Mouse (Mus musculus) heart, embryonic 15.5 days (tissue): ENCODE measurements around the gene Dbi. TPM values are rescaled to one million over a fixed set of nuclear protein-coding genes. Genes with fewer than 3 reads are reported as not detected.

Experiments
- ATAC-seq: fragments of 200-750 bp; cut with Nextera tagmentation; replicated peaks from 2 replicates; pipeline ENCODE4 v1.8.0; 2017; ENCODE audit warnings: low read depth, moderate TSS enrichment; ENCODE audit not compliant: insufficient number of reproducible peaks, insufficient read depth, low FRiP score
- H3K27ac ChIP-seq: fragments of 300-500 bp; sonication (generic); 2 replicates; pipeline ENCODE4 v1.5.1; 2015; ENCODE audit warnings: mild to moderate bottlenecking, inconsistent platforms
- H3K27me3 ChIP-seq: fragments of 300-500 bp; sonication (generic); 2 replicates; pipeline ENCODE4 v1.6.1; 2015; ENCODE audit warnings: inconsistent platforms
- H3K36me3 ChIP-seq: fragments of 300-500 bp; sonication (generic); 2 replicates; pipeline ENCODE4 v1.6.1; 2015; ENCODE audit warnings: mild to moderate bottlenecking, inconsistent platforms
- H3K4me1 ChIP-seq: fragments of 300-500 bp; sonication (generic); replicated peaks from 2 replicates; pipeline ENCODE4 v1.6.1; 2015; ENCODE audit warnings: inconsistent platforms
- H3K4me2 ChIP-seq: fragments of 300-500 bp; sonication (generic); 2 replicates; pipeline ENCODE4 v1.6.1; 2015; ENCODE audit warnings: inconsistent platforms, mild to moderate bottlenecking, moderate library complexity
- H3K4me3 ChIP-seq: fragments of 300-500 bp; sonication (generic); 2 replicates; pipeline ENCODE4 v1.5.1; 2015; ENCODE audit warnings: mild to moderate bottlenecking, inconsistent platforms
- H3K9ac ChIP-seq: fragments of 300-500 bp; sonication (generic); 2 replicates; pipeline ENCODE4 v1.6.1; 2015; ENCODE audit warnings: mild to moderate bottlenecking, inconsistent platforms
- H3K9me3 ChIP-seq: fragments of 300-500 bp; sonication (generic); replicated peaks from 2 replicates; pipeline ENCODE4 v1.6.1; 2016; ENCODE audit warnings: inconsistent platforms
- WGBS: fragments of 180-500 bp; shearing (Covaris S2); methylation state at CpG from one replicate; pipeline ENCODE4 v1.1.7; 2015; ENCODE audit warnings: mixed read lengths; 5-methylcytosine and 5-hydroxymethylcytosine counted together
- polyA plus RNA-seq: library from polyadenylated mRNA; unstranded; fragments of >200 nt; fragmentation: Nextera tagmentation; extraction: Ambion mirVana; gene quantifications from 2 replicates; pipeline ENCODE4 v1.2.1, GENCODE M21; 2015

Gene Dbi
- polyA plus RNA-seq, 1 experiment from 2014 or later: 771 TPM

DNA sequence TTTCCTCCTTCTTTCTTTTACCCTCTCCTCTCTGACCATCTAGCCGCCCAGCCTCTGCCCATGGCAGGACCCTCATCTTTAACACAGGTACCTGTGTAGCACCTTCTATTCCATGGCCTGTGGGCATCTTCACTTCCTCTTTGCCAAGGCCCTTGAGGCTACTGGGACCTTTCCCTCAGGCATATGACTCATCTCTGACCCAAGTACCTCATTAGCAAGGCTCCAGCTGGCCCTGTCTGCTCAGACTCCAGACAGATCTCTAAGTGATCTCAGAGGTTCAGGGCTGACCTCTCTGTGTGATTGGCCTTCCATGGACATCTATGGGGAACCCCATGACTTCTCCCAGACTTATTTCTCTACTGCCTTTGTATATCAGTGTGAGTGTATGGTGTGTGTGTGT is 40.2 kb downstream of the Dbi start:
- no peaks in the 10 kb centered on the region for H3K27me3 ChIP-seq
- H3K27ac ChIP-seq: no peak overlapping the region
- 89% methylated on average over 1 of the region's 1 CpGs for WGBS
- H3K36me3 ChIP-seq: no peaks in the 10 kb centered on the region
- no peaks in the 10 kb centered on the region for H3K9me3 ChIP-seq
- ATAC-seq: no peak
- H3K9ac ChIP-seq: no peak overlapping the region
- no peak overlapping the region for H3K4me3 ChIP-seq
- no peak overlapping the region for H3K4me2 ChIP-seq
- H3K4me1 ChIP-seq: peaks cover 17% of the 10 kb centered on the region

DNA sequence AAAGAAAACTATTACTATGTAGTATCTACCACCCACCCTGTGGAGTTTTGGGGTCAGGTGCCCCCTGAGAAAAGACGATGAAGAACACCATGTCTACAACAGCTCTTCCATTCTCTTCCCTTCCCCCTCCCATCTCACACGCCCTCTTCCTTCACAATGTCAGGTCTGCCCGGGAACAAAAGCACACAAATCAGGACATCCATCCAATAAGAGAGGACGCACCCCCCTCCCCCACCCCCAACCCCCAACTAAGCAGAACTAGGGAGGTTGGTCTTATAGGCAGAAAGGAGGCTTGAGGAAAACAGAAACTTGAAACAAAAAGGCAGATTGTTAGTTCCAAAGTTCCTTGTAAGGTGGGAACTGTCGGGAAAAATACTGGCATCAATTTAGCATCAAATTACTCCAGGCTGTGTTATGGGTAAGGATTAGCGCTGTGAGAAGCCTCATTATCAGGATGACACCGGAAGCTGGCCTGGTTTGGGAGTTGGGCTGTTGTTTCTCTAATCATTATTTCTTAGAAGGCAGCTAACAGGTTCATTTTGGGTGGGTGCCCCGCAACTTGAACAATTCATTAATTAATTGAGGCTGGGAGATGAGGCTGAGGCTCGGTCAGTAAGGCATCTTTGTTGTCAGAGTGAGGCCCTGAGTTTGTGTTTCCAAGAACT is 43.0 kb downstream of the Dbi start:
- Histone ChIP-seq H3K4me2 (no peak overlapping the region), H3K9ac (no peak overlapping the region), H3K4me1 (peaks cover 24% of the 10 kb centered on the region), H3K27ac (no peak overlapping the region), H3K4me3 (no peak overlapping the region), H3K9me3 (no peaks in the 10 kb centered on the region), H3K27me3 (no peaks in the 10 kb centered on the region), H3K36me3 (no peaks in the 10 kb centered on the region)
- ATAC-seq: no peak
- 34% methylated on average over 9 of the region's 9 CpGs for whole genome bisulfite sequencing

DNA sequence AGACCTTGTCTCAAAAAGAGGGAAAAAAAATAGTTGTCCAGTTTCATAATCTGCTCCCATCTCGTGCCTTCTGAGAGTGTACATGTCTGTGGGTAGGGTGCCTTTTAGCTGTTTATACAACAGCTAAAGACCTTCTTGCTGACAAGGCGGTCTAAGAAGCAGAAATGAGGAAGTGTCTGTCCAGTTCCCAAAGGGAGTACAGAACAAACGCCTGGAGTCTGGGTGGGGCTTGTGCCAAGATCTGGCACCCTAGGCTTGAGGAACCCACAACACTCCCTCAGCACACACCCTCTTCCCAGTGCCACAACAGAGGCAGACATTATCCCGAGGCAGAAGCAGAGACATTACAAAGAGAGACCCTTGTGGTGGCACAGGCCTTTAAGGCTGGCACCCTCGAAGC is 45.4 kb downstream of the Dbi start:
- Histone ChIP-seq H3K4me3 (no peak overlapping the region), H3K27ac (no peak overlapping the region), H3K9me3 (no peaks in the 10 kb centered on the region), H3K4me2 (no peak overlapping the region), H3K36me3 (no peaks in the 10 kb centered on the region), H3K27me3 (no peaks in the 10 kb centered on the region), H3K9ac (no peak overlapping the region), H3K4me1 (peaks cover 25% of the 10 kb centered on the region)
- WGBS: 65% methylated on average over 5 of the region's 5 CpGs
- no peak for ATAC-seq

DNA sequence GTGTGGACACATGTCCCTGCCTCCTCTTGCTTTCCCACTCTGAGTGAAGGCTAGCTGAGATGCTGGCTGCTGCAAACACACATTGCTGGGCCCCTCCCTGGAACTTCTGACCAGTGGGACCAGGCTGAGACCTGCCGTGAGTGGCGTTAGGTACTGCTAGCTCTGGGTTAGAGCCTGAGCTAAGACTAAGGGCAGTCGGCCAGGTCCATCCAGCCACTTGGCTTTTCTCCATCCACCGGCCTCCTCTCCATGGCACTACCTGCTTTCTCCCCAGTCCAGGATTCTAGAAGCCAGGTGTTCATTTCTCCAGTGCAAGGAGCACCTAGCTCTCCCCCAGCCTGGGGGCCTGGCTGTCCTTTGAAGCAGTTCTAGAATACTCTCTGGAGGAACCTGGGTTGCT is 45.9 kb downstream of the Dbi start:
- 0 out of 2 replicates have a peak overlapping the region, but pooled peaks have one; percentile 22 for H3K27ac ChIP-seq
- H3K4me3 ChIP-seq: no peak overlapping the region
- ATAC-seq: no peak
- H3K27me3 ChIP-seq: no peaks in the 10 kb centered on the region
- H3K9ac ChIP-seq: no peak overlapping the region
- H3K9me3 ChIP-seq: no peaks in the 10 kb centered on the region
- no peaks in the 10 kb centered on the region for H3K36me3 ChIP-seq
- peaks cover 25% of the 10 kb centered on the region for H3K4me1 ChIP-seq
- 67% methylated on average over 4 of the region's 4 CpGs for WGBS
- no peak overlapping the region for H3K4me2 ChIP-seq

DNA sequence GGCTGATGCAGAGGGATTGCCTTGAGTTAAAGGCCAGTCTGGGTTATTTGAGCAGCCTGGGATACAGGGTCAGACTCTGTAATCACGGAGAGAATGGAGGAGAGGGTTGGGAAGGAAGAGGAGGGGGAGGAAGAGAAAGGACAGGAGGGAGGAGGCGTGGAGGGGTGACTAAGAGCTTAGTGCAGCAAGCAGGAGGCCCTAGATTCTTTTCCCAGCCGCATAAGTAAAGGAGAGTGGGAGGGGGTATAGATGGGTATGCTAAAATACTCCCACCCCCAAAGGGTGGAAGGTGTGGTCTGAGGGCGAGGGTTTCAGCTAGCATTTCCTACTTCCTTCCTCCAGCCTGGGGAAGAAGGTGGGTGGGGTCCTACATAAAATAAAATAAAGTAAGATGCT is 46.6 kb downstream of the Dbi start:
- no peak for ATAC-seq
- H3K9me3 ChIP-seq: no peaks in the 10 kb centered on the region
- H3K27ac ChIP-seq: peak overlapping the region; percentile 21; the same call in 1 of the 2 replicates
- H3K4me1 ChIP-seq: peaks cover 25% of the 10 kb centered on the region
- H3K4me3 ChIP-seq: peak overlapping the region; percentile 52
- H3K36me3 ChIP-seq: no peaks in the 10 kb centered on the region
- H3K9ac ChIP-seq: no peak overlapping the region
- peak overlapping the region; percentile 93 for H3K4me2 ChIP-seq
- no peaks in the 10 kb centered on the region for H3K27me3 ChIP-seq
- WGBS: 44% methylated on average over 4 of the region's 4 CpGs

DNA sequence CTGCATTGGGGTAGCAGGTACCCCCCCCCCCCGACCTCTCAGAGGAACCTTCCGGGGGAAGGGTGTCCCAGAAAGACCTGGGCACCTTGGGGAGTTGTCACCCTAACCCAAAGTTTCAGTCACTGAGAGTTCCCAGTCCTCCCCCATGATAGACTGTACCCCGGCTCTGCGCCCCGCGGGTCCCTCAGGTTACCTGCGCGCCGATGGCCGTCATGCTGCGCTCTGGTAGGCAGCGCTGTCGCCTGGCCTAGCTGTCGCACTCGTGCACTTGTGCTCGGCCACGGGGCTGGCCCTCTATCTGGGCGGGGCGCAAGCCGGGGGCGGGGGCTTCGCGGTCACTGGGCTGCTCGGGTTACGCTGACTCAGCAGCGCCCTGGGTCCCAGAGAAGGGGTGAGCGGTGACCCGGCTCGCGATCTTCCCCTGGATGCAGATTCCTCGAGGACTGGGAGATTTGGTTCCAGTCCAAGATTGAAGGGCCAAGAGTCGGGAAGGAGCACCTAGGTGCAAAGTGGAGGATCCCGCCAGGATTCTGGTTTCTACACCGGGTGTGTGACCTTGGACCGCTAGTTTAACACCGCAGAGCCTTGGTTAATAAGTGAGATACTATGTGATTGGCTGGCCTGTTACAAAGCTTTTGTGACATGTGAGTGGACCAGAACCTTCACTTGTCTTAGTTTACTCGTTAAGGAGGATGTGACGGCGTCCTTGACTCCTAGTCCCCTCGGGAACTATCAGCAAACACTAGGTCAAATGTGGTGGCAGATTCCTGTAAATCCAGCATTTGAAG is 47.2 kb downstream of the Dbi start, which contains the start of gene Tmem37:
Gene Tmem37 (minus strand): TSS at position 556 of the 788 bp plus-strand sequence.
- peak within 1 kb of the TSS; percentile 55 for H3K9ac ChIP-seq
- WGBS: 3% methylated on average over 40 of the region's 40 CpGs
- peak within 1 kb of the TSS; percentile 52 for H3K4me3 ChIP-seq
- H3K27ac ChIP-seq: peak within 1 kb of the TSS; percentile 22; the same call in 1 of the 2 replicates
- no peaks in the 10 kb centered on the region for H3K36me3 ChIP-seq
- peak; percentile 85 for ATAC-seq
- peaks cover 25% of the 10 kb centered on the region for H3K4me1 ChIP-seq
- peak within 1 kb of the TSS; percentile 93 for H3K4me2 ChIP-seq
- H3K27me3 ChIP-seq: no peaks in the 10 kb centered on the region
- no peaks in the 10 kb centered on the region for H3K9me3 ChIP-seq

DNA sequence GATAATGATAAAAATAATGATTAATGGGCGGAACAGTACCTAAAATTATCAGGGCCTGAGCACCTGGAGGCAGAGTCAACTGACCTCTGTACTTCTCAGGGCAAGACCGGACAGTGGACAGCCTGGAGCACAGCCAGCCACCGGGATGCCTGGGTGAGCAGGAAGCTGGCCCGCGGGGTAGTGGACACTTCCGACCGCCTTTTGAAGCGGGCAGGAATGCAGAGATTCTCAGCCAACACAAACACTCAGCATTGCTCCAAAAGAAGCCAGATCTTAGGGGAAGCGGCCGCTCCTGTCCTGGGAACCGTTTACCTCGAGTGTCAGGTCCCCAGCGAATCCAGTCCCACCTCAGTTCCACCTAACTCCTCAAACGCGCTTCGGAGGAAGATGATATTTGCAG is 48.0 kb downstream of the Dbi start:
- 4% methylated on average over 16 of the region's 16 CpGs for WGBS
- peaks cover 25% of the 10 kb centered on the region for H3K4me1 ChIP-seq

DNA sequence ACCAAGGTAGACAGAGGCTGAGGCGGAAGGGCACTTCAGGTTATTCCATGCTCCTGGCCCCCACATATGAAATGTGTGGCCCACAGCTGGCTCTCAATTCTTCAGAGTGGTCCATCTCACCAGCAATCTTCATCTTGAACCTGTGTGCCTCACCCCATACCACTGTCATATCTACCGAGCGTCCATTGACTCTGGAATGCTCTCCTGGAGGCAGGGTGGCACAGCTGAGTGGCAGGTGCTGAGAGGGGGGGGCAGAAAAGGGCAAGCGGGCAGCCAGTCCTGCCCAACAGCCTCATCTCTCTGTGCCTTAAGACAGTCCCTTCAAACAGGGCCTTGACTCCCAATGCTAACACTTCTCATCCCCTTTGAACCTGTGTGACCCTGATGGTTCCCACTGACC is 49.7 kb downstream of the Dbi start:
- H3K27ac ChIP-seq: no peak overlapping the region
- no peaks in the 10 kb centered on the region for H3K9me3 ChIP-seq
- H3K36me3 ChIP-seq: no peaks in the 10 kb centered on the region
- H3K4me3 ChIP-seq: no peak overlapping the region
- H3K4me1 ChIP-seq: peaks cover 25% of the 10 kb centered on the region
- no peaks in the 10 kb centered on the region for H3K27me3 ChIP-seq
- 82% methylated on average over 4 of the region's 4 CpGs for WGBS
- H3K4me2 ChIP-seq: no peak overlapping the region
- no peak for ATAC-seq
- H3K9ac ChIP-seq: no peak overlapping the region

More for the DNA sequence above, 48.0 kb downstream of the Dbi start:
- Histone ChIP-seq H3K27me3 (no peaks in the 10 kb centered on the region), H3K27ac (no peak overlapping the region), H3K4me2 (peak overlapping the region; percentile 93), H3K9ac (peak overlapping the region; percentile 55), H3K36me3 (no peaks in the 10 kb centered on the region), H3K4me3 (peak overlapping the region; percentile 52), H3K9me3 (no peaks in the 10 kb centered on the region)
- ATAC-seq: no peak

DNA sequence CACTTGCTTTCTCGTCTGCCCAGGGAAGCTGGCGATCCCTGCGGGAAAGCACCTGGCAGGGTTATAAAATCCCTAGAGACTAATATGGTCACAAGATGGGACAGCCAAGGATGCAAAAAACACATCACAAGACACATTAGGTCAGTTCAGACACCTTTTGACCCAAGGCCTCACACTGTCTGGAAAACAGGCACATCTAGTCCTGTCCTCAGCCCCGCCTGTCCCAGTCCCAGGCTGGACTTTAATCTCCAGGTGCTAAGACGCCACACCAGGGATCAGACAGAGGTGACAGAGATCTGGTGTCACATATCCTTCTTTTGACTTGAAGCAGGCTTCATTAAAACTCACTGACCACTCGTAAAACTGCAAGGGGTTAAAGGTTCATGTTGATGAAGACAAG is 50.7 kb downstream of the Dbi start:
- Histone ChIP-seq H3K36me3 (no peaks in the 10 kb centered on the region), H3K4me2 (no peak overlapping the region), H3K9ac (no peak overlapping the region), H3K9me3 (no peaks in the 10 kb centered on the region), H3K4me1 (peaks cover 25% of the 10 kb centered on the region), H3K27me3 (no peaks in the 10 kb centered on the region), H3K4me3 (no peak overlapping the region), H3K27ac (no peak overlapping the region)
- WGBS: 65% methylated on average over 6 of the region's 6 CpGs
- no peak for ATAC-seq

DNA sequence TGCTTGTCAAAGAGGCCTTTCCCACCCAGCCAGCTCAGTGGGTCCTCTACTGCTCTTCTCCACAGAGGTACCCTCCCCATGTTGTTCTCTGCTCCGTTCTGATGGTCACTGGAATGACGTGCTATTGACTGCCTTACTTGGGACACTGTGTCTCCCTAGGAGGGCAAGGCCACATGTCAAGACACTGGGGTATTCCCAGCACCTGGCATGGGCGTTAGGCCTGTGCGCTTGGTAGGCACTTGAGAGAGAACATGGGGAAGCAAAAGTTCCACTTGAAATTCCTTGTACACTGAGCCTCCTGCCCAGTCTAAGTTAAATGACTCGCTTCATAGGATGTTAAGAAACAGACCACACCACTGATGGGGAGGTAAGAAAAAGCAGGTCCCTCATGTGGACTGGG is 51.8 kb downstream of the Dbi start:
- Histone ChIP-seq H3K9ac (no peak overlapping the region), H3K4me3 (no peak overlapping the region), H3K36me3 (no peaks in the 10 kb centered on the region), H3K27me3 (no peaks in the 10 kb centered on the region), H3K4me1 (peaks cover 17% of the 10 kb centered on the region), H3K9me3 (no peaks in the 10 kb centered on the region), H3K4me2 (no peak overlapping the region), H3K27ac (no peak overlapping the region)
- ATAC-seq: no peak
- WGBS: 61% methylated on average over 5 of the region's 5 CpGs

DNA sequence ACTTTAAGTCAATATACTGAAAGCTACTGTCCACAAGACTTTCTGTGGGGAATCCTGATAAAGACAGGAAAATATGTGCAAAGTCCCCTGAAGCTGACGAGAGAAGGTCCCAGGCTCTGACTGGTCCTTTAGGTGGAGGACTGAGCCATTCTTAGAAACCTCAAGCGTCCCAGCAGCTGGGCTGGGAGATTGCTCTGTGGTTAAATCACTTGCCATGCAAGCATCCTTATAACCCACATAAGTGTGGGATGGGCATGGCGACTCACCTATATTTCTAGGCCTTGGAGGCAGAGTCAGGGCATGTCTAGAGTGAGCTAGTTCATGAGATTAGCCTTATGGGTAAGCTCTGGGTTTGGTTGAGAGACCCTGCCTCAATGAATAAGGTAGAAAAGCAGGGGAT is 54.3 kb downstream of the Dbi start:
- Histone ChIP-seq H3K27me3 (no peaks in the 10 kb centered on the region), H3K4me1 (no peaks in the 10 kb centered on the region), H3K4me2 (no peak overlapping the region), H3K9ac (no peak overlapping the region), H3K27ac (no peak overlapping the region), H3K36me3 (no peaks in the 10 kb centered on the region), H3K9me3 (no peaks in the 10 kb centered on the region), H3K4me3 (no peak overlapping the region)
- ATAC-seq: no peak
- 83% methylated on average over 3 of the region's 3 CpGs for WGBS
